Mouse (Mus musculus): ENCODE results near the gene Aoc2. TPM values are rescaled to one million over a fixed set of nuclear protein-coding genes. Genes with fewer than 3 reads are reported as not detected.
"Not testable (repeated sequence)": the region's sequence is repeated elsewhere in the genome, so short reads cannot be mapped to it uniquely, and the experiment has no call there.

The Aoc2 gene
- total RNA-seq, 4 experiments from 2014 or later = 4.9 to 10.0 (median 6.8) TPM

- peak; percentile 89 for DNase-seq
Measured at GRCm38 (mm10) chr11:101315665-101316500, 9.0 kb upstream of the Aoc2 start, which contains the start of gene Psme3. Psme3 (plus strand) TSS chr11:101316213.

GRCm38 (mm10) chr11:101316501-101316917 lies 8.4 kb upstream of the Aoc2 start:
- DNase-seq = no peak

GRCm38 (mm10) chr11:101323609-101324008 lies 1.3 kb upstream of the Aoc2 start:
- DNase-seq = peak; percentile 46

- not testable (repeated sequence) for DNase-seq
Measured at GRCm38 (mm10) chr11:101325201-101325600, 338 bp downstream of the Aoc2 start.

- no peak for DNase-seq
Measured at GRCm38 (mm10) chr11:101326147-101326546, 1.3 kb downstream of the Aoc2 start.

- no peak for DNase-seq
Measured at GRCm38 (mm10) chr11:101327311-101327710, 2.4 kb downstream of the Aoc2 start.

- no peak for DNase-seq
Measured at GRCm38 (mm10) chr11:101328941-101329635, 4.2 kb downstream of the Aoc2 start.

GRCm38 (mm10) chr11:101330371-101330924 lies 5.6 kb downstream of the Aoc2 start, which contains the start of gene Aoc3:
Aoc3 (plus strand) TSS chr11:101330605.
- DNase-seq = no peak

- DNase-seq = not testable (repeated sequence)
Measured at GRCm38 (mm10) chr11:101330961-101331360, 6.1 kb downstream of the Aoc2 start.

- no peak for DNase-seq
Measured at GRCm38 (mm10) chr11:101332537-101332936, 7.7 kb downstream of the Aoc2 start.

- no peak for DNase-seq
Measured at GRCm38 (mm10) chr11:101334023-101334422, 9.2 kb downstream of the Aoc2 start.

GRCm38 (mm10) chr11:101334516-101334915 lies 9.7 kb downstream of the Aoc2 start:
- DNase-seq = no peak

GRCm38 (mm10) chr11:101335685-101336084 lies 10.8 kb downstream of the Aoc2 start:
- no peak for DNase-seq

GRCm38 (mm10) chr11:101338123-101338760 lies 13.4 kb downstream of the Aoc2 start:
- DNase-seq = no peak

- no peak for DNase-seq
Measured at GRCm38 (mm10) chr11:101347083-101347775, 22.4 kb downstream of the Aoc2 start.

GRCm38 (mm10) chr11:101348774-101349173 lies 23.9 kb downstream of the Aoc2 start:
- no peak for DNase-seq

- no peak for DNase-seq
Measured at GRCm38 (mm10) chr11:101349216-101349615, 24.4 kb downstream of the Aoc2 start.

- no peak for DNase-seq
Measured at GRCm38 (mm10) chr11:101351100-101351720, 26.3 kb downstream of the Aoc2 start.

- DNase-seq = no peak
Measured at GRCm38 (mm10) chr11:101351721-101352111, 26.9 kb downstream of the Aoc2 start.

- no peak for DNase-seq
Measured at GRCm38 (mm10) chr11:101353436-101353835, 28.6 kb downstream of the Aoc2 start.

GRCm38 (mm10) chr11:101354438-101355010 lies 29.7 kb downstream of the Aoc2 start:
- no peak for DNase-seq

All from adrenal gland, adult 8-10 months (tissue).